Mouse (Mus musculus): ENCODE data around the gene Cpt2.

DNA sequence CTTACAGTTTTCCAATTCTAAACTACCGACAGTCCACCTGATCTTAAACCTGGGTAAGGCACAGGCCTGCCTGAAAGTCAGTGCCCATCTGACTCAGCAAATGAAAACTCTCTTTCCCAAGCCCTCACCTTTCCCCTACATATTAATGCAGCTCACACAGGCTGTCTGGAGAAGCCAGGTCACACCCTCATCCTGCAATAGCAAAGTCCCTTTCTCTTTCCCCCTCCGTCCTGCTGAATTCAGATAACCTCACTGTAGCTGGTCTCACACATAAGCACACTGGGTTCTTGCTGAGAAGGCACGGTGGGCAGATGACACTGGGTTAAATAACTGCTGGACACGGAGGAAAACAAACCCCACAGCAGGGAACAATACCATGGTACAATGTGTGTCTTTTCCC is 1.5 kb downstream of the Cpt2 start:
- TF ChIP-seq POLR2AphosphoS2 (IDR thresholded peaks at IDR 0.05; ENCODE audit: low read depth, low read length) (no peak), POLR2A (IDR thresholded peaks at IDR 0.05; ENCODE audit: low read depth, low read length) (no peak)

All from CH12.LX (cell line).